Mouse (Mus musculus) heart, postnatal 36 days (tissue): ENCODE measurements around the gene 4930539E08Rik. TPM values are rescaled to one million over a fixed set of nuclear protein-coding genes. Genes with fewer than 3 reads are reported as not detected.
A peak's percentile ranks its signal among the peaks of the same experiment; 100 is the strongest.

Source experiments
- DNase-seq, 2 experiments: peaks; one replicate each; pipeline ENCODE4 v3.0.0; 2021 to 2022
- intact Hi-C: fragments of 180-260 bp; cut with DNase I; formaldehyde crosslinking; loops from one replicate; pipeline ENCODE4 v1.15.1; 2025
- total RNA-seq, 2 experiments: library from RNA; stranded (reverse); gene quantifications; 2 replicates each; pipeline ENCODE4 v1.2.3; 2021

Gene 4930539E08Rik
- total RNA-seq, 2 experiments from 2014 or later = not detected

DNA sequence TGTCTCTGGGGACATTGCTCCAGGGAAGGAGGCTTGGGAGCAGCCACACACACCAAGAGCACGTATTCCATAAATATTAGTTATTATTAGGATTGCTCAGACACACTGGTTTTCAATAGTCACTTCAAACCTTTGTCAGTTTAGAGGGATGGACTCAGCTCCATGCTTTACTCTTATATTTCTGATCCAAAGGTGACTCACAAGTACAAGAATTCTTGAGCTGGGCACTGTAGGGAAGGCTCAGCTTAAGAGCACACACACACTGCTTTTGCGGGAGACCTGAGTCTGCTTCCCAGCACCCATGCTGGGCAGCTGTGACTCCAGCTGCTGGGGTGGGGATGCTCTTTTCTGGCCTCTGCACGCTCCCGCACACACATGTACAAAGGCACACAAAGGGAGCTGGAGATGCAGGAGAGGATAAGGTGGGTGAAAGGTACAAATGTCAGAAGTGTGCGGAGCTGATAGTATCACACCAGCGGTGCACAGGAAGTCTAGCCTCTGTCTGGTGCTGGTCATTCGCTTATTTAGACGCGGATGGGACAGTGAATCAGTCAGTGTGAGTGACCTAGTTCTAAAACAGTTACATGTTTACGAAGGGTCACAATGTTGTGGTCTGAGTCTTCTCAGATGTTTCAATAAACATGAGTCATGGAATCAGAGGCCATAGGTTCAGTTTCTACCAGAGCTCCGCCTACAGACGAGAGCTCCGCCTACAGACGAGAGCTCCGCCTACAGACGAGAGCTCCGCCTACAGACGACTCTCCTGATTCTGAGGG is 16.5 kb upstream of the 4930539E08Rik start:
- DNase-seq = no peak
- intact Hi-C loops = loop anchor here (2.0 to 5.0 kb wide), 2 partner anchors 21 to 91 kb away; no protein-coding TSS in a partner anchor

- intact Hi-C loops = loop anchor here (2.0 to 5.0 kb wide), 2 partner anchors 22 to 92 kb away; no protein-coding TSS in a partner anchor
- peak; percentile 94 to 96 for DNase-seq
Observed at GRCm38 (mm10) chr17:28930392-28931074, 15.4 kb upstream of the 4930539E08Rik start.

DNA sequence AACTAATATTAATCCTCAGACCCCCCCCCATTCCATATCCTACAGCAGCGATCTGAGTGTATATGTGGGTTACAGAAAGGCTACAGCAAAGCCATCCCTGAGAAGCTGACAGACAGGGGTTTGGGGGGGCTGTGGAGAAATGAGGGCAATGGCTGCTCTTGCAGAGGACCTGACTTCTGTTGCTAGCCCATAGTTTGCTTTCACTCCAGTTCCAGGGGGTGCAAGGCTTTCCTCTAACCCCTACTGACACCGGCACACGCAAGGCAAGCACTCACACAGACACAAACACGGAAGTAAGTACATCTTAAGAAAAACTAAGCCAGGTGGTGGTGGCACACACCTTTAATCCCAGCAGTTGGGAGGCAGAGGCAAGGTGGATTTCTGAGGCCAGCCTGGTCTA is 14.2 kb upstream of the 4930539E08Rik start:
- no peak for DNase-seq
- intact Hi-C loops = no loop called here

GRCm38 (mm10) chr17:28928004-28928403 is 12.9 kb upstream of the 4930539E08Rik start:
- intact Hi-C loops = no loop called here
- no peak for DNase-seq

DNA sequence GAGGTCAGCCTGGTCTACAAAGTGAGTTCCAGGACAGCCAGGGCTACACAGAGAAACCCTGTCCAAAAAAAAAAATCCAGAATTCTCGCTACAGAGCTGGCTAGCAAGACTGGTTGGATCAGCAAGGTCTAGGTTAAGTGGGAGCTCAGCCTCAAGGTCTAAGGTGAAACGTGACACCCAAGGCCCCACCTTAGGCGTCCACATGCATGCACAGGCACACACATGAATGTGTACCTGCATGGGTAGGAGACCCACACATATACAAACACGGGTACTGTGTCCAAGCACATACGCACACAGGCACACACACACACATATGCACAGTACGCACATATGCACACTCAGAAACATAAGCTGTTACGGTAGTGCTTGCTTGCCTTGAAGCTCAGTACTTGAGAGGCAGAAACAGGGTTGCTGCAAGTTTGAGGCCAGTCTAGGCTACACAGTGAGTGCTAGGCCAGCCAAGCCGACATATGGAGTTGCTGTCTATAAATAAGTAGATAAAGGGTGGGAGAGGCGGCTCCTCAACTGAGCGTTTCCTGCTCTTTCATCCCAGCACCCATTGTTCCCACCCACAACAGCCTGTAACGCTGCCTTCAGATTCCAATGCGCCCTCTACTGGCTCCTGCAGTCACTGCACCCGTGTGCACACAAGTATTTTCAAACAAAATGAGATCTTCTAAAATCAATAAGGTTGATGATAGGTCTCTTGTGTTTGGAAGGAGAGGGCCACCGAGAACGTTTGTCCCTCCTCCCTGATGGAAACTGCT is 11.9 kb upstream of the 4930539E08Rik start:
- DNase-seq = peak; percentile 64 to 72
- intact Hi-C loops = loop anchor here (1.0 to 2.0 kb wide), 3 partner anchors 21 to 236 kb away; partner anchors contain the start of genes Mapk14 and Slc26a8

GRCm38 (mm10) chr17:28926380-28926779 is 11.3 kb upstream of the 4930539E08Rik start:
- intact Hi-C loops = loop anchor here (1.0 to 2.0 kb wide), 3 partner anchors 20 to 236 kb away; partner anchors contain the start of genes Mapk14 and Slc26a8
- peak; percentile 84 to 86 for DNase-seq

- intact Hi-C loops = loop anchor here (1.0 kb wide), 1 partner anchor 46 kb away; no protein-coding TSS in a partner anchor
- DNase-seq = no peak
Observed at GRCm38 (mm10) chr17:28924957-28925595, 10.0 kb upstream of the 4930539E08Rik start.

DNA sequence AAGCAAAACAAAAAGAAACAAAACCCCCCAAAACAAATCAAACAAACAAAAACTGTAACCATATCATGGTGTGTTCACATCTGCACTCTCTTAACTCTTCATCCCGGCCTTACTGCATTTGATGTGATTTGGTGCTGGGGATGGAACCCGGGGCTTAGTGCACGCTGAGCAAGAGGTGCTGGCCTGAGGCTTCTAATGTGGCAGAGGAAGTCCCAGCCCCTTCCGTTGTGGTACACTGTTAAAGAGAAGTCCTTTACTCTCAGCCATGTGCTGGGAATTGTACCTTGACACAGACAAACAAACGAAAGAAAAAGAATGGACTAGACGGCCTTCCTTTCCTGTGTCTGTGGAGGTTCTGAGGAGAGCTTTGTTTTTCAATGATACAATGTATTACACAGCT is 7.0 kb upstream of the 4930539E08Rik start:
- DNase-seq = no peak
- intact Hi-C loops = no loop called here

GRCm38 (mm10) chr17:28921086-28921485 is 6.0 kb upstream of the 4930539E08Rik start:
- intact Hi-C loops = no loop called here
- DNase-seq = peak in 1 of 2 experiments; percentile 18

GRCm38 (mm10) chr17:28916520-28916919 is 1.4 kb upstream of the 4930539E08Rik start:
- DNase-seq = no peak
- intact Hi-C loops = no loop called here

DNA sequence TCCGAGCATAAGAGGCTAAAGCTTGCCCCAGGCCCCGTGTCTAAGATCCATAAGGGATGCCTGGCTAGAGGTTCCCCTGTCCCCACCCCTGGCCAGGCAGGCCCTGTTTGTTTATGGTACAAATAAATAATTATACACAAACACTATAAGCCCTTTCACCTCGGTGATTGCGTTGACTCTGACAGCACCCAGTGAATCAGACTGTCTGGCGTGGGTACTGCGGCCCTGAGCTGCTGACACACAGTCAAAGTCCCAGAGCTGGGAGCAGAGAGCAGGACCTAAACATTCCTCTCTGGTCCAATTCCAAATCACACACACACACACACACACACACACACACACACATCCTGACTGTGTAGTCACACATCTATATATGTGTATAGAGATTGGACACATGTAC is 1.2 kb downstream of the 4930539E08Rik start:
- no peak for DNase-seq
- intact Hi-C loops = no loop called here

- DNase-seq = peak in 1 of 2 experiments; percentile 31
- intact Hi-C loops = no loop called here
Observed at GRCm38 (mm10) chr17:28913200-28913599, 1.9 kb downstream of the 4930539E08Rik start.

DNA sequence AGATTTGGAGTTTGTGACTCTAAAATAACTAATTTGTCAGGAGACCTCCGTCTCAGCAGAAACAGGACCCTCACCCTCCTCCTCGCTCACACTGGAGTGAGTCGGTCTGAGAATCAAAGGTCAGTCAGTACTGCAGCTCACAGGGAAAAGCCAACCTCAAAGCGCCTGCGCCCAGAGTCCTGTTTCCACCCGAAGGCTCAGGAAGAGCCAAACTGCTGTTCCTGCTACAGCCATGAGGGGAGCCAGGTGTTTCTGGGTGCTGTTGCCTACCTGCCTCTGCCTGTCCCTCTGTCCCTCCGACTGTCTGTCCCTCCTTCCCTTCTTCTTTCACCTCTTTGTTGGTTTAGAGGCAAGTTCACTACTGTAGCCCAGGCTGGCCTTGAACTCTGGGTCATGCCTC is 5.0 kb downstream of the 4930539E08Rik start:
- intact Hi-C loops = no loop called here
- no peak for DNase-seq

GRCm38 (mm10) chr17:28909252-28909941 is 5.7 kb downstream of the 4930539E08Rik start:
- DNase-seq = peak; percentile 31 to 67
- intact Hi-C loops = no loop called here

DNA sequence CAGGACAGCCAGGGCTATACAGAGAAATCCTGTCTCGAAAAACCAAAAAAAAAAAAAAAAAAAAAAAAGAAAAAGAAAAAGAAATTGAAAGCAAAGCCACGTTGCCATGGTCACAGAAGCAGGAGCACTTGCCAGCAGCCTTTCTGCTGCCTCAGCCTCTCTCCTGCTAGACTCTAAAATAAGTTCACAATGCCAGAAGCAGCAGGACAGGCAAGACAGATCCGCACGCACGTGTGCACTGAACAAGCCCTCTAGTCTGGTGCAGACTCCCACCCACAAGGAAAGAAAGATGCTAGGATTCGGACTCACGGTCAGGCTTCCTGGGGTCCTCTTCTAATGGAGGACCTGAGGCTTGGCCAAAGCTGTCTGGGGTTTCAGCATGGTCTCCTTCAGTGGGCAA is 7.2 kb downstream of the 4930539E08Rik start:
- intact Hi-C loops = no loop called here
- DNase-seq = no peak

DNA sequence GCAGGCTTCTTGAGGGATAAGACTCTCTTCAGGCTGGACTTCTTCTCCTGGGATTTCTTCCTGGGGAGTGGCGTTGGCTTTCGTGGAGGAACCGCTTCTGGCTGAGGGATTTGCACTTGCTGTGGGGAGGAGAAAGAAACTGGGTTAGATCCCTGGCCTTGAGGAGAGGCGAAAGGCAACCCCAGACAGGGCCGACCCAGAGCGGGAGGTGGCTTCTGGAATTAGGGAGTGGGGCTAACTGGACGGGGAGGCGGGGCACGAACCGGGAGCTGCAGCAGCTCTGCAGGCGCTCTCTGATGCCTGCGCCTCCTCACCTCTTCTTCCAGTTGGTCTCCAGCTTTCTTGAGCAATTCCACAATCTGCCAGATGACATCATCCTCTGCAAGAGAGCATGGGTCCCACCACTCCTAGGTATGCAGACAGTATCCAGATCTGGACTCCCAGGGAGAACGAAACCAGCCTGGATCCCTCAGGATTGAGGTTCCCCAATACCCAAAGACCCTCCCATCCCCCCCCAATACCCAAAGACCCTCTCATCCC is 9.7 kb downstream of the 4930539E08Rik start:
- intact Hi-C loops = no loop called here
- no peak for DNase-seq

GRCm38 (mm10) chr17:28904546-28905376 is 10.4 kb downstream of the 4930539E08Rik start:
- peak; percentile 75 to 86 for DNase-seq
- intact Hi-C loops = no loop called here

DNA sequence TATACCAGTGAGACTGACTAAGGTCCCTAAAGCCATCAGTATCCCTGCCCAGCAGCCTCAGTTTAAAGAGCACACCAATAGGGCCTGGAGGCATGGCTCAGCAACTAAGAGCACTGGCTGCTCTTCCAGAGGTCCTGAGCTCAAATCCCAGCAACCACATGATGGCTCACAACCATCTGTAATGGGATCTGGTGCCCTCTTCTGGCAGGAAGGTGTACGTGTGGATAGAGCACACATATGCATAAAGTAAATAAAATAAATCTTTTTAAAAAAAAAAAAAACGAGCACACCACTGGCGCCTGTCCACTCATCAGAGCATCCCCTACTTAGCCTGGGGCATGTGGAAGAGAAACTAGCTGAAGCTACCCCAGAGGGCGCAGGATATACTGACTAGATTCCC is 13.6 kb downstream of the 4930539E08Rik start:
- intact Hi-C loops = no loop called here
- no peak for DNase-seq

GRCm38 (mm10) chr17:28899427-28899826 is 15.7 kb downstream of the 4930539E08Rik start:
- no peak for DNase-seq
- intact Hi-C loops = no loop called here
